Mouse (Mus musculus): ENCODE measurements around the gene Tcf7l1. TPM values are rescaled to one million over a fixed set of nuclear protein-coding genes. Genes with fewer than 3 reads are reported as not detected.
A peak's percentile ranks its signal among the peaks of the same experiment; 100 is the strongest.

Gene Tcf7l1
- polyA plus RNA-seq, 1 experiment from 2014 or later, result 23.8 TPM

DNA sequence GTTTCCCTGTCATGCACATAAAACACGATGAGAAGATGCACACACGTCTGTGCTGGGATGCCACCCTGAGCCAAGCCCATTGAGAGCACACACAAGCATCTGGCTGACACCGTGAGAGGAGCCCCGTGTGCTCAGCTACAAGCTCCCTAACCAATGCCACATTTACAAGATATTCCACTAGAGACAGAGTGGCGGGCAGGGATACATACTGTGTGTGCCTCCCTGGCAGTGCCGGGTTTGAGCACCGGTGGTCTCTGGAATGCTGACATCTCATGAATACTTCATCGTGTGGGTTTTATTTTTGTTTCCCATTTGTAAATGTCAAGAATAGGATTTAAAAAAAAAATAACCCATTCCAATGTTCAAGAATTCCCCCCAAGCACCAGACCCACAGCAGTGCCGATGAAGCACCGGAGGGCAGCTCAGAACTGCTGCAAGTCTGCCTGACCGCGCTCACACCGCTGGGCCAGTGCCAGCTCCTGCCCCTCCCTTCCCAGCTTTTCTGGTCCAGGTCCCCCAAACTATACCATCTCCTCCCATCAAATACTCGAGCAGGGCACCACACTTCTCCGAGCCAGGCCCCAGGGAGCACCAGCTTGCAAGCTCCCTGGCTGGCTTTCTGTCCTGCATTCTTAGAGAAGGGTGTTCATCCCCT is 65.2 kb downstream of the Tcf7l1 start:
- 0 out of 2 replicates have a peak, but pooled peaks cover 5% of the 10 kb centered on the region for H3K4me1 ChIP-seq (replicated peaks; ENCODE audit: insufficient read depth, low read length)
- H3K4me3 ChIP-seq (replicated peaks; ENCODE audit: low read depth, low read length), result no peak overlapping the region
- H3K9me3 ChIP-seq (replicated peaks; ENCODE audit: low read length), result no peaks in the 10 kb centered on the region
- 58% methylated on average over 15 of the region's 15 CpGs for WGBS
- ATAC-seq (replicated peaks; ENCODE audit: low FRiP score, low read depth) (no peak), DNase-seq (ENCODE audit: low spot score) (no peak)
- no peak overlapping the region for H3K9ac ChIP-seq (ENCODE audit: low read depth, low read length)
- no peak overlapping the region for H3K4me2 ChIP-seq (ENCODE audit: low read length)
- TF ChIP-seq CTCF (IDR thresholded peaks at IDR 0.05; ENCODE audit: low read depth), result no peak
- H3K27me3 ChIP-seq (ENCODE audit: insufficient read depth, low read length), result no peaks in the 10 kb centered on the region
- peak overlapping the region; percentile 52; the same call in 1 of the 2 replicates for H3K27ac ChIP-seq
- no peaks in the 10 kb centered on the region for H3K36me3 ChIP-seq (ENCODE audit: insufficient read depth, low read length)

DNA sequence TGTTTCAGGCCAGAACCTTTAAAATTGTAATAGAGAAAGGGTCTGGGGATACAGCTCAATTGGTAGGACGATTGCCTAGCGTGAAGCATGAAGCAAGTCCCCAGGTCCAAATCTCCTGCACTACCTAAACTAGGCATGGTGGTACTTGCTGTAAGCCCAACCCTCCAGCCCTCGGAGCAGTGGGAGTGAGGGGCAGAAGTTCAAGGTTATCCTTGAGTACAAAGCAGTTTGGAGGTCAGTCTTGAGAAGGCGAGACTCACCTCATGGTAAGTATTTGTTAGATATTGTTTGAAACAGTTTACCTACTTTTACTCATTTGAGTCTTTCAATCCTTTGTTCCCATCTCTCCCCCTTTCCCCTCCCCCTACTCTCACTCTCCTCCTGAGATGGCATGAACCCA is 65.9 kb downstream of the Tcf7l1 start:
- no peaks in the 10 kb centered on the region for H3K27me3 ChIP-seq (ENCODE audit: insufficient read depth, low read length)
- 85% methylated on average over 4 of the region's 4 CpGs for WGBS
- H3K9me3 ChIP-seq (replicated peaks; ENCODE audit: low read length), result no peaks in the 10 kb centered on the region
- H3K27ac ChIP-seq, result no peak overlapping the region
- ATAC-seq (replicated peaks; ENCODE audit: low FRiP score, low read depth), result no peak
- TF ChIP-seq CTCF (IDR thresholded peaks at IDR 0.05; ENCODE audit: low read depth), result no peak
- 0 out of 2 replicates have a peak, but pooled peaks cover 5% of the 10 kb centered on the region for H3K4me1 ChIP-seq (replicated peaks; ENCODE audit: insufficient read depth, low read length)
- H3K4me2 ChIP-seq (ENCODE audit: low read length), result no peak overlapping the region
- no peak overlapping the region for H3K4me3 ChIP-seq (replicated peaks; ENCODE audit: low read depth, low read length)
- DNase-seq (ENCODE audit: low spot score), result no peak
- H3K36me3 ChIP-seq (ENCODE audit: insufficient read depth, low read length), result no peaks in the 10 kb centered on the region
- no peak overlapping the region for H3K9ac ChIP-seq (ENCODE audit: low read depth, low read length)

DNA sequence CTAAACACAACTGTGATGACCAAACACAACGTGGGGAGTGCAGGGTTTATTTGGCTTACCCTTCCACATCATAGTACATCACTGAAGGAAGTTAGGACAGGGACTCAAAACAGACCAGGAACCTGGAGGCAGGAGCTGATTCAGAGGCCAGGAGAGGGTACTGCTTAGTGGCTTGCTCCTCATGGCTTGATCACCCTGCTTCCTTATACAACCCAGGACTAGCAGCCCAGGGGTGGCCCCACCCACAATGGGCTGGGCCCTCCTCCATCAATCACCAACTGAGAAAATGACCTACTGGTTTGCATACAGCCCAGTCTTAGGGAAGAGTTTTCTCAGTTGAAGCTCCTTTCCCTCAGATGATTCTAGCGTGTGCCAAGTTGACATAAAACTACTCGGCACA is 68.2 kb downstream of the Tcf7l1 start:
- no peak overlapping the region for H3K4me2 ChIP-seq (ENCODE audit: low read length)
- DNase-seq (ENCODE audit: low spot score) (no peak), ATAC-seq (replicated peaks; ENCODE audit: low FRiP score, low read depth) (no peak)
- no peak overlapping the region for H3K9ac ChIP-seq (ENCODE audit: low read depth, low read length)
- H3K9me3 ChIP-seq (replicated peaks; ENCODE audit: low read length), result no peaks in the 10 kb centered on the region
- H3K27ac ChIP-seq, result no peak overlapping the region
- TF ChIP-seq CTCF (IDR thresholded peaks at IDR 0.05; ENCODE audit: low read depth), result no peak
- H3K4me1 ChIP-seq (replicated peaks; ENCODE audit: insufficient read depth, low read length), result 0 out of 2 replicates have a peak, but pooled peaks cover 5% of the 10 kb centered on the region
- H3K27me3 ChIP-seq (ENCODE audit: insufficient read depth, low read length), result no peaks in the 10 kb centered on the region
- WGBS, result 78% methylated on average over 3 of the region's 3 CpGs
- H3K4me3 ChIP-seq (replicated peaks; ENCODE audit: low read depth, low read length), result no peak overlapping the region
- H3K36me3 ChIP-seq (ENCODE audit: insufficient read depth, low read length), result no peaks in the 10 kb centered on the region

DNA sequence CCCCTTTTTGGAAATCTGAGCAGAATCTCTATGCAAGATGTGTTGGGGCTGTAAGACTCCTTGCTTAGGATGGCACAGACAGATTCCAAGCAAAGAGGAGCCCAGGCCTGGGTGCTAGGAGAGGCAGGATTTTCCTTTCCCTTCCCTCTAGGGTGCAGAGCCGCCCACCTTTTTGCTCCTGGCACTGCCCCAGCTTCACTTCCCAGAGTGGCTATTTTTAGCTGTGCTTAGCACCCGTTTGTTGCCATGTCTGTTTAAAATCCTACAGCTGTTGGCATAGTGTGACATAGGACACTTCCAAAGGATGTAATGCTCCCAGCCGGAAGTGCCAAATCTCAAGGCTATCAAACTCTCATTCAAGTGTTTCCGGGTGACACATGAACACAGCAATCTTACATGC is 74.3 kb downstream of the Tcf7l1 start:
- Histone ChIP-seq H3K27me3 (ENCODE audit: insufficient read depth, low read length) (no peaks in the 10 kb centered on the region), H3K4me1 (replicated peaks; ENCODE audit: insufficient read depth, low read length) (peaks cover 26% of the 10 kb centered on the region), H3K9ac (ENCODE audit: low read depth, low read length) (no peak overlapping the region), H3K36me3 (ENCODE audit: insufficient read depth, low read length) (no peaks in the 10 kb centered on the region), H3K4me2 (ENCODE audit: low read length) (no peak overlapping the region), H3K4me3 (replicated peaks; ENCODE audit: low read depth, low read length) (no peak overlapping the region), H3K27ac (peak overlapping the region; percentile 10; the same call in 1 of the 2 replicates), H3K9me3 (replicated peaks; ENCODE audit: low read length) (no peaks in the 10 kb centered on the region)
- ATAC-seq (replicated peaks; ENCODE audit: low FRiP score, low read depth) (peak; percentile 43; the same call in 1 of the 2 replicates), DNase-seq (ENCODE audit: low spot score) (peak; percentile 85)
- 10% methylated on average over 4 of the region's 4 CpGs for WGBS
- peak; percentile 11; the same call in 1 of the 2 replicates for TF ChIP-seq CTCF (IDR thresholded peaks at IDR 0.05; ENCODE audit: low read depth)

DNA sequence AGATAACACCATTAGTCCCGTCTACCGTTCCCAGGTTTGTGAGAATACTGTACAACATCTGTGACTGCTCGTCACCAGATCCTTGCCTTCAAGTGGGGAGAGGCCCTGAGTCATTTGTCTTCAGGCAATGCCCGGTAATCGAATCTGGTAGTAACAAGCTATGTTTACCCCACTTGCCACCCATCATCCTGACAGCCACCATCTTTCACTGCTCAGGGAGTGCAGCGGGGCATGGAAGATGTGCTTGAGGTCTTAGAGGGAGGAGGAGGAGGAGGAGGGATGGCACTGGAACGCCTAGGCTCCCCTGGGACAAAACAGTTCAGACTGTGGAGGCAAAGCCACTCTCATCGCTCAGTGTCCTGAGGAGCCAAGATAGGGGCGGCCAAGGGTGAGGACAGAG is 74.8 kb downstream of the Tcf7l1 start:
- ATAC-seq (replicated peaks; ENCODE audit: low FRiP score, low read depth) (peak; percentile 86), DNase-seq (ENCODE audit: low spot score) (peak; percentile 87)
- peak overlapping the region; percentile 10; the same call in 1 of the 2 replicates for H3K27ac ChIP-seq
- TF ChIP-seq CTCF (IDR thresholded peaks at IDR 0.05; ENCODE audit: low read depth), result no peak
- no peak overlapping the region for H3K4me3 ChIP-seq (replicated peaks; ENCODE audit: low read depth, low read length)
- no peaks in the 10 kb centered on the region for H3K27me3 ChIP-seq (ENCODE audit: insufficient read depth, low read length)
- peaks cover 26% of the 10 kb centered on the region for H3K4me1 ChIP-seq (replicated peaks; ENCODE audit: insufficient read depth, low read length)
- H3K9me3 ChIP-seq (replicated peaks; ENCODE audit: low read length), result no peaks in the 10 kb centered on the region
- 24% methylated on average over 9 of the region's 9 CpGs for WGBS
- H3K9ac ChIP-seq (ENCODE audit: low read depth, low read length), result no peak overlapping the region
- H3K4me2 ChIP-seq (ENCODE audit: low read length), result no peak overlapping the region
- H3K36me3 ChIP-seq (ENCODE audit: insufficient read depth, low read length), result no peaks in the 10 kb centered on the region

DNA sequence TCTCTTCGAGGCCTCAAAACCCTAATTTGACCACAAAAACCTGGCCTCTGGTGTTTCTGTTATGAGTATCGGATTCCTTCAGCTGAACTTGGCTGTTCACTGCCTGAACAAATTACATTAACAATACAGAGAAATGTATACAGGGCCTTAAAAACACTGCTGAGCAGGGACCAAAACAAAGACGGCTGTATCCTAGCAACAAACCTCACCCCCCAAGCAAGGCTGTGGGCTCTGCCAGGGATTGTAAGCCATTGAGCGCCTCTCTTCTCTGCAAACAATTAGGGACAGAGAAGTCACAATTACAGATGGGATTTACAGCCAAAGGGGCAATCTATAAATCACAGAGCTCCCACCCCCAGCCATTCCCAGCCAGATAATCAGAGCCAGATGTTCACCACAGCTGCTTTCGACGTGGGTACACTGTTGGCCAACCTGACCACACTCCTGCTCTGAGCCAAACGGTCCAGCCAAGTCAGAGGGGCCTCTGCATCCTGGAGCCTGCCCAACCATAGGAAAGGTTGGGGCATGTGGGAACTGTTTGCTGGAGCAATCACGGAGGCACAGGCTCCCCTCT is 77.5 kb downstream of the Tcf7l1 start:
- no peak overlapping the region for H3K9ac ChIP-seq (ENCODE audit: low read depth, low read length)
- peak overlapping the region; percentile 47; the same call in 1 of the 2 replicates for H3K27ac ChIP-seq
- ATAC-seq (replicated peaks; ENCODE audit: low FRiP score, low read depth), result no peak
- H3K4me1 ChIP-seq (replicated peaks; ENCODE audit: insufficient read depth, low read length), result peaks cover 31% of the 10 kb centered on the region
- H3K27me3 ChIP-seq (ENCODE audit: insufficient read depth, low read length), result no peaks in the 10 kb centered on the region
- DNase-seq (ENCODE audit: low spot score), result peak; percentile 84
- H3K9me3 ChIP-seq (replicated peaks; ENCODE audit: low read length), result no peaks in the 10 kb centered on the region
- H3K4me3 ChIP-seq (replicated peaks; ENCODE audit: low read depth, low read length), result no peak overlapping the region
- 14% methylated on average over 8 of the region's 8 CpGs for WGBS
- no peaks in the 10 kb centered on the region for H3K36me3 ChIP-seq (ENCODE audit: insufficient read depth, low read length)
- TF ChIP-seq CTCF (IDR thresholded peaks at IDR 0.05; ENCODE audit: low read depth), result no peak
- H3K4me2 ChIP-seq (ENCODE audit: low read length), result no peak overlapping the region

Measured in kidney, postnatal 0 days (tissue).